20 mouse cellular contexts compared by ENCODE assay signal in the genomic region with DNA sequence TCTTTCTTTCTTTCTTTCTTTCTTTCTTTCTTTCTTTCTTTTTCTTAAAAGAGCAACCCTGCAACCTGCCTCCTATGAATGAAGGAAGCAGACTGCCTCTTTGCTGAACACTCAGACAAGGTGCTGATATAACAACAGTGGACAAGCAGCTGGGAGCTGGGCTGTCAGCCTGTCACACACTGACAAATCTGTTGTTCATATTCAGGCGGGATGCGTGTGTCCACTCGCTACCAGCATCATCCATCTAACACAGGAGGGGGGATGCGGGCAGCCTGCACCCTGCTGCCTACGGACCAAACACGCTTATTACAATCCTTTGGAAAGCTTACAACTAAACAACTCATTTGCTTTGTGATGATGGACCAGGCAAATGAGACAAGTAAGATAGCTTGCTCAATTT.
"Had no signal": no experiment of that assay in that cellular context is flagged by ENCODE, and none has a peak within 500 bp of the region (broad histone marks: within the 10 kb centered on the region; RNA-seq: fewer than 3 reads in every experiment).

No protein-coding gene starts in this region.

- H3K27me3 ChIP-seq: limb, embryonic 13.5 days; liver, embryonic 12.5 days; liver, embryonic 15.5 days; lung, embryonic 15.5 days; stomach, embryonic 15.5 days had no signal

- H3K4me2 ChIP-seq: limb, embryonic 13.5 days; liver, embryonic 12.5 days; liver, embryonic 15.5 days; lung, embryonic 15.5 days; stomach, embryonic 15.5 days had no signal

- H3K36me3 ChIP-seq: limb, embryonic 13.5 days; liver, embryonic 12.5 days; liver, embryonic 15.5 days; lung, embryonic 15.5 days; midbrain, embryonic 10.5 days; stomach, embryonic 15.5 days had no signal

- H3K27ac ChIP-seq: limb, embryonic 13.5 days; liver, embryonic 12.5 days; liver, embryonic 15.5 days; lung, embryonic 15.5 days; midbrain, embryonic 10.5 days; stomach, embryonic 15.5 days had no signal

- H3K4me3 ChIP-seq: limb, embryonic 13.5 days; liver, embryonic 12.5 days; liver, embryonic 15.5 days; lung, embryonic 15.5 days; megakaryocyte, embryonic 14.5 days; midbrain, embryonic 10.5 days; stomach, embryonic 15.5 days had no signal

- H3K9me3 ChIP-seq: limb, embryonic 13.5 days; liver, embryonic 12.5 days; liver, embryonic 15.5 days; lung, embryonic 15.5 days; midbrain, embryonic 10.5 days; stomach, embryonic 15.5 days had no signal

- DNase-seq: kidney, adult 18-20 months; kidney, adult 9 months; kidney, postnatal 14 days; kidney, postnatal 4 days; left cerebral cortex, postnatal 4 days; liver; lung, adult 18-20 months; lung, postnatal 10 days; lung, postnatal 36 days; right cerebral cortex, postnatal 25 days; spleen, adult 18-20 months; thymus, postnatal 25 days had no signal

- H3K4me1 ChIP-seq: liver, embryonic 12.5 days; liver, embryonic 15.5 days; lung, embryonic 15.5 days; stomach, embryonic 15.5 days had no signal

- ATAC-seq: liver, embryonic 12.5 days; midbrain, embryonic 16.5 days had no signal

- H3K9ac ChIP-seq: limb, embryonic 13.5 days; liver, embryonic 12.5 days; liver, embryonic 15.5 days; lung, embryonic 15.5 days; stomach, embryonic 15.5 days had no signal
